Mouse (Mus musculus) CH12.LX (cell line): ENCODE measurements around the gene Exog.

Experiments used
- NRF1 ChIP-seq: IDR thresholded peaks from 2 replicates; pipeline ENCODE4 v1.6.1; 2014; ENCODE audit warnings: low read depth, mild to moderate bottlenecking, inconsistent platforms, low read length, improper control_type of control experiment, moderate library complexity
- POLR2A ChIP-seq: IDR thresholded peaks from 2 replicates; pipeline ENCODE4 v1.6.1; 2011; ENCODE audit warnings: low read depth, mild to moderate bottlenecking, improper control_type of control experiment, low read length

GRCm38 (mm10) chr9:119498885-119499284, 54.1 kb downstream of the Exog start:
- TF ChIP-seq NRF1 (no peak), POLR2A (no peak)
